Mouse (Mus musculus) hindbrain, embryonic 11.5 days (tissue): Measurements from ENCODE around the gene Slc44a5. TPM values are rescaled to one million over a fixed set of nuclear protein-coding genes. Genes with fewer than 3 reads are reported as not detected.

Experiments used
- polyA plus RNA-seq: library from polyadenylated mRNA; unstranded; fragments of >200 nt; fragmentation: Nextera tagmentation; extraction: Ambion mirVana; gene quantifications from 2 replicates; pipeline ENCODE4 v1.2.1, GENCODE M21; 2014

Gene Slc44a5
- polyA plus RNA-seq, 1 experiment from 2014 or later = 6.2 TPM

Other genes with a start within 250 kb of the Slc44a5 start
- gene St6galnac3, start 248.3 kb upstream of the Slc44a5 start, polyA plus RNA-seq = 34.8 and 38.9 TPM in 2 replicates
- gene Asb17, start 129.2 kb upstream of the Slc44a5 start, polyA plus RNA-seq = 0.25 and 0.86 TPM in 2 replicates
- gene Msh4, start 67.3 kb upstream of the Slc44a5 start, polyA plus RNA-seq = 0.05 and 0.08 TPM in 2 replicates
- gene Rabggtb, start 60.4 kb upstream of the Slc44a5 start, polyA plus RNA-seq = 41.8 and 43.6 TPM in 2 replicates
- gene Acadm, start 28.8 kb upstream of the Slc44a5 start, polyA plus RNA-seq = 55.0 and 63.6 TPM in 2 replicates